9 mouse cellular contexts compared by ENCODE assay signal in genomic region chr1:120586500-120587110, GRCm38 (mm10). TPM values are rescaled to one million over a fixed set of nuclear protein-coding genes. Genes with fewer than 3 reads are reported as not detected.
DNase-seq lines count a peak whose midpoint lies in the region; ATAC-seq and TF ChIP-seq lines count a peak whose summit lies in the region.
"Had no signal": no experiment of that assay in that cellular context is flagged by ENCODE, and none has a peak within 500 bp of the region (broad histone marks: within the 10 kb centered on the region; RNA-seq: fewer than 3 reads in every experiment).

No protein-coding gene starts in this region.

- no peaks in the 10 kb centered on the region for H3K36me3 ChIP-seq in heart, adult 2 months (ENCODE audit: control insufficient read depth, insufficient read depth, low read length)
- no peaks in the 10 kb centered on the region for H3K36me3 ChIP-seq in midbrain, embryonic 12.5 days
- H3K36me3 ChIP-seq: limb, embryonic 13.5 days had no signal

- no peaks in the 10 kb centered on the region for H3K79me2 ChIP-seq in heart, adult 2 months (replicated peaks; ENCODE audit: control insufficient read depth, insufficient read depth, low read length)

- intact Hi-C loops in heart, adult 2 months (cut with DNase I): loop anchor here (1.0 to 10.0 kb wide), 5 partner anchors 594 to 968 kb away; no protein-coding TSS in a partner anchor
- intact Hi-C loops in heart, postnatal 25 days (cut with DNase I): loop anchor here (1.0 to 5.0 kb wide), 4 partner anchors 594 to 831 kb away; no protein-coding TSS in a partner anchor
- intact Hi-C loops in heart, postnatal 36 days (cut with DNase I): loop anchor here (1.0 to 5.0 kb wide), 4 partner anchors 594 to 831 kb away; no protein-coding TSS in a partner anchor

- H3K4me1 ChIP-seq in heart, adult 2 months (ENCODE audit: control insufficient read depth, insufficient read depth, low read length): no peaks in the 10 kb centered on the region
- no peaks in the 10 kb centered on the region for H3K4me1 ChIP-seq in midbrain, embryonic 12.5 days

- no peaks in the 10 kb centered on the region for H3K9me3 ChIP-seq in midbrain, embryonic 12.5 days
- H3K9me3 ChIP-seq: limb, embryonic 13.5 days had no signal

- TF ChIP-seq CTCF in heart, adult 2 months (IDR thresholded peaks at IDR 0.05): peak; percentile 98

- TF ChIP-seq POLR2A in heart, adult 2 months (IDR thresholded peaks at IDR 0.05; ENCODE audit: insufficient read depth, low read depth, low read length): no peak

- ATAC-seq in midbrain, embryonic 12.5 days (ENCODE audit: low FRiP score, low read depth): peak; percentile 66

- no peak overlapping the region for H3K9ac ChIP-seq in heart, adult 2 months (ENCODE audit: low read depth, low read length)
- H3K9ac ChIP-seq in midbrain, embryonic 12.5 days (replicated peaks): no peak overlapping the region
- H3K9ac ChIP-seq: limb, embryonic 13.5 days had no signal

- H3K4me3 ChIP-seq in heart, adult 2 months: no peak overlapping the region
- H3K4me3 ChIP-seq in midbrain, embryonic 12.5 days: no peak overlapping the region
- H3K4me3 ChIP-seq: limb, embryonic 13.5 days had no signal

- WGBS in heart, adult 2 months: 12% methylated on average over 7 of the region's 7 CpGs
- 13% methylated on average over 7 of the region's 7 CpGs for WGBS in midbrain, embryonic 12.5 days

- H3K27me3 ChIP-seq in heart, adult 2 months (ENCODE audit: control insufficient read depth, insufficient read depth, low read length): peaks cover 1% of the 10 kb centered on the region; the same call in 1 of the 2 replicates
- peaks cover 49% of the 10 kb centered on the region for H3K27me3 ChIP-seq in midbrain, embryonic 12.5 days

- H3K27ac ChIP-seq in heart, adult 2 months: no peak overlapping the region
- H3K27ac ChIP-seq in midbrain, embryonic 12.5 days (replicated peaks): no peak overlapping the region
- H3K27ac ChIP-seq: limb, embryonic 13.5 days had no signal

- no peak overlapping the region for H3K4me2 ChIP-seq in midbrain, embryonic 12.5 days (replicated peaks)
- H3K4me2 ChIP-seq: limb, embryonic 13.5 days had no signal

- TF ChIP-seq EP300 in heart, adult 2 months (IDR thresholded peaks at IDR 0.05; ENCODE audit: insufficient read depth, low read depth, low read length): peak; percentile 68; the same call in 1 of the 2 replicates

- DNase-seq in heart, adult 2 months: peak; percentile 30 to 71
- DNase-seq in heart, postnatal 25 days (ENCODE audit: low spot score): no peak
- DNase-seq in R1 (ENCODE audit: low read depth, low spot score): peak; percentile 79
- DNase-seq in embryo, embryonic 10 days (ENCODE audit: low spot score): peak; percentile 93
- peak; percentile 63 to 70 for DNase-seq in heart, postnatal 36 days
- peak; percentile 81 to 83 for DNase-seq in layer of hippocampus, postnatal 10 days (ENCODE audit: low spot score in 2 of 2)
- DNase-seq in thymus, postnatal 0 days (ENCODE audit: low spot score): peak; percentile 64

RNA-seq across cellular contexts. Expression of gene En1, which starts 15.6 kb away (rescaled TPM):
- not detected for total RNA-seq in heart, adult 2 months (2021)
- polyA plus RNA-seq in heart, adult 2 months (2012; rRNA removed): not detected in 2 replicates
- total RNA-seq in heart, postnatal 25 days (2021): not detected
- total RNA-seq in heart, postnatal 36 days (2021): not detected
- under 1 TPM; 0.11 to 0.30 TPM for total RNA-seq in layer of hippocampus, postnatal 10 days (2021)
- 7.3 and 10.3 TPM in 2 replicates for polyA plus RNA-seq in midbrain, embryonic 12.5 days (2016; fragmentation: Nextera tagmentation; extraction: Ambion mirVana)
- polyA plus RNA-seq in thymus, postnatal 0 days (2015; fragmentation: Nextera tagmentation; extraction: Ambion mirVana): 0.05 TPM in 1 of 2 replicates, not detected in the other
